Mouse (Mus musculus) G1E (cell line): ENCODE measurements around the gene Phf21b.

ENCODE experiments used
- CTCF ChIP-seq: IDR thresholded peaks from 2 replicates; pipeline ENCODE4 v1.5.1; 2012; ENCODE audit warnings: low read depth, low read length, inconsistent platforms, mixed read lengths
- GATA1 ChIP-seq: IDR thresholded peaks from 2 replicates; pipeline ENCODE4 v1.6.1; 2012; ENCODE audit warnings: borderline replicate concordance, low read length, inconsistent platforms, mixed read lengths
- GATA2 ChIP-seq: IDR thresholded peaks from 2 replicates; pipeline ENCODE4 v1.6.1; 2012; ENCODE audit warnings: low read depth, low read length, inconsistent platforms, borderline replicate concordance
- POLR2AphosphoS5 ChIP-seq: IDR thresholded peaks from 2 replicates; pipeline ENCODE4 v1.6.1; 2012; ENCODE audit warnings: low read depth, low read length, inconsistent platforms; ENCODE audit not compliant: insufficient replicate concordance
- TAL1 ChIP-seq: conservative IDR thresholded peaks from 2 replicates; pipeline ENCODE4 v1.6.1; 2012; ENCODE audit warnings: low read depth, low read length, inconsistent platforms, mixed read lengths

DNA sequence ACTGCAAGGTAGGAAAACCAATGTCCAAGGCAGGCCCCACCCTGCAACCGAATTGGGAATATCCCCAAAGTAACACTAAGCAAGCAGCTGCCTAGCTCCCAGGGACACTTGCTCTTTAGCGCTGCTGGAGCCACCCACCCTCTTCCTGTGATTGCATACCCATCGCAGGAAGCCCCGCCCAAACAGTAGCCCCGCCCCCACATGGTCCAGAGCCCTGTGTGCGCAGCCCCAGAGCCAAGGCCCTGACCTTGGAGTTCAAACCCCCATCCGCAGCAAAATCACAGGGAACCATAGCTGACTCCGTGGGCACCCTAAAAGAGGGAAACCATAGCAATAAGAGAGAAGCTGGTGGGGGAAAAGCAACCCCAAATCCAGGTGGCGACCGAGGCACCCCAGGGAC is 89.2 kb downstream of the Phf21b start:
- TF ChIP-seq CTCF (no peak), GATA1 (no peak), TAL1 (no peak), GATA2 (no peak), POLR2AphosphoS5 (no peak)
